Mouse (Mus musculus): ENCODE results near the gene Rassf8.

The Rassf8 gene

DNA sequence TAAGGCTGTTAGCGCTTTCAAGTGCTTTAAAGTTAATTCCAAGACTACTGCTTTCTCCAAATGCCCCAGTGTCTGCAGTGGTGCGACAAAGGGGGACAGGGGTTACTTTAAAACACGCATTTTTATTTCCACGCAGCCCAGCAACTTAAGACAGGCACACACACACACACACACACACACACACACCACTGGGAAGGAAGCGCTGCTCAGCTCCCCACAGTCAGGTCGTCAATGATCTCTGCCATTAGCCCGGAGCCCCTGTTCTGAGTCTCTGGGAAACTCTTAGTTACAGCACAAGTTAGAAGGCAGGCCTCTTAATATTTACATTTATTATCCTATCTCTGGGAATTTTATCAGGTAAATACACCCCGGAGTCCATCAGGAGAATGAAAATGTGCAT is 117.6 kb downstream of the Rassf8 start:
- DNase-seq = no peak

DNA sequence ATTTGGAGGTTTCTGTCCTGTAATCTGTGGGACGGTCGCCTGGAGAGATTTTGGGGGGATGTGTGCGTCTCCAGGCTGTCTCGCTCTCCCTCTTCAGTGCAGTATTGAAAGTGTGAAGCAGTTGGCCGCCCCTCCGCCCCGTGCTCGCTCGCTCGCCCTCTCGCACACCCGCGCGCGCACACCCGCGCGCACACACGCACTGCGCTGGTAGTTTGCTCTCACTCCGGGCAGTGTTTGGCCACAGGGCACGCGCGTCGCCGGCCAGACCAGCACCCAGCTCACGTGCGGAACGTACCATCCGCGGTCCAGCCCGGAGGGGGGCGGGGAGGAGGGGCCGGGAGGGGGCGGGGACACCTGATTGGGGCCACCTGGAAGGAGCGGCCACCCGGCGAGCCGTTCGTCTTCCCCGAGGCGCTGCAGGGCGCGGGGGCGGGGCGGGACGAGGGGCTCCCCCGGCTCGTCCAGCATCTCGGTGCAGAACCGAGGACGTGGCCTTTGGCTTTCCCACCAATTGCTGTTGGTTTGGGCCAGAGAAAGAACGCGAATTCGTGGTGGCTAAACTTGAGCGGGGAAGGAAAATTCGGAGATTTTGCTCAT is 118.8 kb downstream of the Rassf8 start, which contains the start of gene Bhlhe41:
Gene Bhlhe41 (minus strand): TSS at position 270 of the 597 bp plus-strand sequence.
- DNase-seq = peak; percentile 77

DNA sequence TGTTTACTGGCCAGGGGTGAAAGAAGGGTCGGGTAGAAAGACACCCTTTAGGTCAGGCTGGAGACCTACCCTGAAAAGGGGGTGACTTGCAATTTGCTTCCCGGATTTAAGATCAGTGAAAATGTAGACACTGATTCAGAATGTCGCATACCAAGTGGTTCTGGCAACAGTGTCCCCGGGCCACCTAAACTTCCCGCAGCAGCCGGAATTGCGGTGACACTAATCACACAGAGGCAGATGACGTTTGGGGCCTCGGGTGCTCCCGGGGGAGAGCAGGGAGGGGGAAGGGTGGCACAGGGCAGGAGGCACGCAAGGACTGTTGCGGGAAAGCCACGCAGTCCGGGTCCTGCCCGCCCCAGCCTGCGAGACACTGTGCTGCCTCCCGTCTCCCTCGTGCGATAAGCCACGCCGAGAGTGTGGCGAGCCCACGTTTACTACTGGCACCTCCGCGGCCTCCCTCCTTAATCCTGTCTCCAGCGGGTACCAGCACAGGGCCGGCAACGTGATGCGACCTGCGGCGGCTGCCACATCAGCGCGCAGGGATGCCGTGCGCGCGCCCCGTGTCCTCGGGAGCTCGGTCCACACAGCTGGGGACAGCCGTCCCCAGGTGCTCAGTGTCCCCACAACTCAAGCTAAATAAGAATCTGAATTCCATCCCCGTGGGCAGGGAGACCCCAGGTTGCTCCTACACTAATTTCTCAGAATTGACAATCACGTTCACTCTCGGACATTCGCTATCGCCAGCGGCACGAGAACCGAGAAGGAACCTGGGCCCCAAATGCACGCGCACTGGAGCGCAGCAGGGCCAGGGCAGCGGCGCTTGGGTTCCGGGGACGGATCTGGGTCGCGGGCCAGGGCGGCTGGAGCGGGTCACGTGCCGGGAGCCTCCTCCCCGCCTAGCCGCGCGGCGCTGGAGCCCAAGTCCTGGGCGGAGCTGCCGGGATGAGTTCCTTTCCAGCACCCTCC is 119.6 kb downstream of the Rassf8 start:
- peak; percentile 92 for DNase-seq

DNA sequence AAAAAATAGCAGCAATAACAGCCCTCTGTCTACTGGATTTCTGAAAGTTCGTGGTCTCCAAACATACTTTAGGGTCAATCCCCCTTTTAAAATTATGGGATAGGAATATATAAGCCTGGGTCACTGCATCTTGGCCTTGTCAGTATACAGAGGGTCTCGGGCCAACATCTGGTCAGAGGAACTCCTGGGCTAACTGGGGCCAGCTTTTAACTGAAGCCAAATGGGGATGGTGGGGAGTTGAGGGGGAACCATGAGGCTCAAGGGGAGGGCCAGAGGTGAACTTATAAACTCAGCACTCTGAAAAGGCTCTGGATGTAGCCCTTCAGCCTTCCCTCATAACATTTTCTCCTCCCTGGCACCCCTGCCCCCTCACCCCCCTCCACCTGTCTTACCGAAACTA is 120.6 kb downstream of the Rassf8 start:
- DNase-seq = no peak
